Mouse (Mus musculus): ENCODE measurements at regions not wholly inside any gene's neighbourhood (a gene's known extent, or its start where the extent isn't known, plus 50 kb on each side); places are given as distances from the start of the nearest gene placed in this dataset.

DNA sequence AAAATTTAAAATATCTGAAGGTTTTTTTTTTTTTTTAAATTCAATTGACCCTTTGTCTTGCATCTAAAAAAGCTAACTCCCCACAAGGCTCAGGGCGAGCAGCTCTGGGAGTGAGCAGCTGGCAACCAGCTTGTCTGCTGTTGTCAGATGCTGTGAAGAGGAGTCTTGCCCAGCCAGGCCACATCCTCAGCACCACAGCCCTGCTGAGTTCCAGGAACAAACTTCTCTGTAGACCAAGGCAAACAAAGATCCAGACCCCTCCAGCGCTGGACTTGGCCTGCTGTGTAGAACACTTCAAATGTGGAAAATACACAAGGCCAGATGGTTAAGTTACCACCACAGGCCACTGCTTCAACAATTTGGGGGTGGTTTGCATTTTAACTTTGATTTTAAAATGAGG is 192.7 kb downstream of the Thbs2 start:
- H3K36me3 ChIP-seq (replicated peaks), result no peaks in the 10 kb centered on the region
- TF ChIP-seq CTCF (IDR thresholded peaks at IDR 0.05; ENCODE audit: low read depth, low read length) (no peak), TAL1 (conservative IDR thresholded peaks at IDR 0.05; ENCODE audit: low read depth, low read length) (no peak), POLR2AphosphoS5 (IDR thresholded peaks at IDR 0.05; ENCODE audit: insufficient replicate concordance, low read depth, low read length) (no peak), GATA1 (IDR thresholded peaks at IDR 0.05; ENCODE audit: borderline replicate concordance, low read length) (no peak)
- H3K4me1 ChIP-seq (ENCODE audit: insufficient read depth, low read depth, low read length), result no peaks in the 10 kb centered on the region
- no peaks in the 10 kb centered on the region; the same call in 1 of the 2 replicates for H3K27me3 ChIP-seq (ENCODE audit: insufficient read depth, low read length)
- DNase-seq (ENCODE audit: low spot score) (no peak), ATAC-seq (ENCODE audit: extremely low read depth, insufficient number of reproducible peaks, low FRiP score, poor library complexity, severe bottlenecking) (no peak)
- H3K4me3 ChIP-seq (ENCODE audit: low read depth, low read length), result no peak overlapping the region
- no peaks in the 10 kb centered on the region for H3K9me3 ChIP-seq (replicated peaks)

DNA sequence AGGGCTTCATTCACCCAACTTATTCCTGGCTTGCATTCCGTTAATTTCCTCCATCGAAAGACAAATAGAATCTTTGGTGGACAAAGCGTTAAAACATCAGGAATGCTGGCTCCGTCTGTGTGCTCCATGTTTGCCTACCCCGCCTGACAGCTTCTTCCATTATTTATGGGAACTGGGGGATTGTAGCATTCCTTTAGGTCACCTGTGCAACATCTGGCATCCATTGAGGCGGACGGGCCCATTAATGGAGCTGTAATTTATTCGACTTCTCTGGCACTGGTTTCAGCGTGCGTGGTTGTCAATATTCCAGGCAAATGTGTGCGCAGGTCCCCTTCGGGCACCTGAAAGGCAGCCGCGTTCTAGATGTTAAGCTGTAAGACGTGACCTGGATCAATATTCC is 196.9 kb downstream of the Thbs2 start:
- H3K27me3 ChIP-seq (ENCODE audit: insufficient read depth, low read length), result peaks cover 9% of the 10 kb centered on the region
- ATAC-seq (ENCODE audit: extremely low read depth, insufficient number of reproducible peaks, low FRiP score, poor library complexity, severe bottlenecking) (no peak), DNase-seq (ENCODE audit: low spot score) (no peak)
- no peaks in the 10 kb centered on the region for H3K9me3 ChIP-seq (replicated peaks)
- H3K36me3 ChIP-seq (replicated peaks), result no peaks in the 10 kb centered on the region
- H3K4me3 ChIP-seq (ENCODE audit: low read depth, low read length), result no peak overlapping the region
- TF ChIP-seq POLR2AphosphoS5 (IDR thresholded peaks at IDR 0.05; ENCODE audit: insufficient replicate concordance, low read depth, low read length), result no peak
- H3K4me1 ChIP-seq (ENCODE audit: insufficient read depth, low read depth, low read length), result no peaks in the 10 kb centered on the region

- ATAC-seq (ENCODE audit: extremely low read depth, insufficient number of reproducible peaks, low FRiP score, poor library complexity, severe bottlenecking), result no peak
- DNase-seq (ENCODE audit: low spot score), result no peak
- no peak for TF ChIP-seq GATA1 (IDR thresholded peaks at IDR 0.05; ENCODE audit: borderline replicate concordance, low read length)
- no peak for TF ChIP-seq CTCF (IDR thresholded peaks at IDR 0.05; ENCODE audit: low read depth, low read length)
- no peak for TF ChIP-seq POLR2AphosphoS5 (IDR thresholded peaks at IDR 0.05; ENCODE audit: insufficient replicate concordance, low read depth, low read length)
- no peak for TF ChIP-seq GATA2 (IDR thresholded peaks at IDR 0.05; ENCODE audit: borderline replicate concordance, low read depth, low read length)
- peaks cover 12% of the 10 kb centered on the region for H3K27me3 ChIP-seq (ENCODE audit: insufficient read depth, low read length)
- H3K4me1 ChIP-seq (ENCODE audit: insufficient read depth, low read depth, low read length), result no peaks in the 10 kb centered on the region
- no peaks in the 10 kb centered on the region for H3K9me3 ChIP-seq (replicated peaks)
- H3K4me3 ChIP-seq (ENCODE audit: low read depth, low read length), result no peak overlapping the region
- no peaks in the 10 kb centered on the region for H3K36me3 ChIP-seq (replicated peaks)
These were observed 200.2 kb downstream of the Thbs2 start for GRCm38 (mm10) chr17:14493751-14494320.

DNA sequence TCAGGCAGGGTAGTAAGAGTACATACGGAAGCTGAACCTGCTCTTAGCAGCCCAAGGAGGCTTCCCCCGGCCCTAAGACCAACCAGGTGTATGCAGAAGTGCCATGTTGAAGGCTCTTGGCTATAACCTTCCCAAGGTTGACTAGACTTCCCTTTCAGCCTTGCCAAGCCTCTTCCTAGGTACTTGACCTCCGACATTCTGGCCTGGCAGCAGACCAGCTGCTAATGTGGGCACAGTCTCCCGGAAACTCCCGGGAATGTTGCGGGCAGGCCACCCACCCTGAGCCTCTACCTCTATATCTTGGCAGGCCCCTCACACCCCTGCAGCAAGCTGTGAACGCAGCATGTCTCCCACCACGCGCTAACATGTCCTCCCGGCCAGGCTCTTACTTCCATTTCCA is 201.1 kb downstream of the Thbs2 start:
- Histone ChIP-seq H3K27me3 (ENCODE audit: insufficient read depth, low read length) (peaks cover 12% of the 10 kb centered on the region), H3K36me3 (replicated peaks) (no peaks in the 10 kb centered on the region), H3K4me3 (ENCODE audit: low read depth, low read length) (no peak overlapping the region), H3K4me1 (ENCODE audit: insufficient read depth, low read depth, low read length) (no peaks in the 10 kb centered on the region), H3K9me3 (replicated peaks) (no peaks in the 10 kb centered on the region)
- DNase-seq (ENCODE audit: low spot score) (no peak), ATAC-seq (ENCODE audit: extremely low read depth, insufficient number of reproducible peaks, low FRiP score, poor library complexity, severe bottlenecking) (no peak)
- TF ChIP-seq GATA2 (IDR thresholded peaks at IDR 0.05; ENCODE audit: borderline replicate concordance, low read depth, low read length) (no peak), GATA1 (IDR thresholded peaks at IDR 0.05; ENCODE audit: borderline replicate concordance, low read length) (no peak), TAL1 (conservative IDR thresholded peaks at IDR 0.05; ENCODE audit: low read depth, low read length) (no peak), CTCF (IDR thresholded peaks at IDR 0.05; ENCODE audit: low read depth, low read length) (no peak), POLR2AphosphoS5 (IDR thresholded peaks at IDR 0.05; ENCODE audit: insufficient replicate concordance, low read depth, low read length) (no peak)

GRCm38 (mm10) chr17:14481746-14482145 is 202.4 kb downstream of the Smoc2 start:
- TF ChIP-seq POLR2AphosphoS5 (IDR thresholded peaks at IDR 0.05; ENCODE audit: insufficient replicate concordance, low read depth, low read length), result no peak
- TF ChIP-seq GATA1 (IDR thresholded peaks at IDR 0.05; ENCODE audit: borderline replicate concordance, low read length), result no peak
- TF ChIP-seq TAL1 (conservative IDR thresholded peaks at IDR 0.05; ENCODE audit: low read depth, low read length), result no peak
- TF ChIP-seq GATA2 (IDR thresholded peaks at IDR 0.05; ENCODE audit: borderline replicate concordance, low read depth, low read length), result no peak
- no peak overlapping the region for H3K4me3 ChIP-seq (ENCODE audit: low read depth, low read length)
- H3K27me3 ChIP-seq (ENCODE audit: insufficient read depth, low read length), result peaks cover 1% of the 10 kb centered on the region
- DNase-seq (ENCODE audit: low spot score) (no peak), ATAC-seq (ENCODE audit: extremely low read depth, insufficient number of reproducible peaks, low FRiP score, poor library complexity, severe bottlenecking) (no peak)
- no peaks in the 10 kb centered on the region for H3K4me1 ChIP-seq (ENCODE audit: insufficient read depth, low read depth, low read length)
- no peaks in the 10 kb centered on the region for H3K36me3 ChIP-seq (replicated peaks)
- H3K9me3 ChIP-seq (replicated peaks), result no peaks in the 10 kb centered on the region

DNA sequence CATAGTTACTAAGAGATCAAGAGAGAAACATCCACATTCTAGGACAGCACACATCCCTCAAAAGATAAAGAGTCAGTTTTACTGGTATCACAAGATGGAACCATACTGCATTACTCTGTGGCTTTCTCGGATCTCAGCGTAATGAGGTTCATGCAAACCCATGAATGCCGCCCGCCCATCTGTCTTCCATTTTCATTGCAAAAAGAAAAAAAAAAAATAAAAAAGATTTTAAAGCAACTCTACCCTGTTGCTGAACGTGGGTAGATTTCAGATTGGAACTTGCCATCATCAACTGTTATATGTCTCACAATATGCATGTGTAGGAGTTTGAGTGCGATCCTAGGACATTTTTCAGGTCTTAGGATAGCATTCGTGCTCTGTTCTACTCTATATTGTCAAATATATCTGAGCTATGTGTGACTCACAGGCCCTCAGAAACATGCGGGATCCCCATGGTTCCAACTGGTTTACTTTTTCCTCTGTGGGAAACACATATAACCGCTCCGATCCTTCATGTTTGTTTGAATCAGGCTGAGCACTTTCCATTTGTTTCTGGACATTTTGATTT is 199.7 kb downstream of the Smoc2 start:
- DNase-seq (ENCODE audit: low spot score), result no peak
- ATAC-seq (ENCODE audit: extremely low read depth, insufficient number of reproducible peaks, low FRiP score, poor library complexity, severe bottlenecking), result no peak
- TF ChIP-seq CTCF (IDR thresholded peaks at IDR 0.05; ENCODE audit: low read depth, low read length) (no peak), GATA1 (IDR thresholded peaks at IDR 0.05; ENCODE audit: borderline replicate concordance, low read length) (no peak), GATA2 (IDR thresholded peaks at IDR 0.05; ENCODE audit: borderline replicate concordance, low read depth, low read length) (no peak)
- Histone ChIP-seq H3K4me1 (ENCODE audit: insufficient read depth, low read depth, low read length) (no peaks in the 10 kb centered on the region), H3K36me3 (replicated peaks) (no peaks in the 10 kb centered on the region), H3K4me3 (ENCODE audit: low read depth, low read length) (no peak overlapping the region), H3K9me3 (replicated peaks) (no peaks in the 10 kb centered on the region), H3K27me3 (ENCODE audit: insufficient read depth, low read length) (peaks cover 4% of the 10 kb centered on the region)

- Histone ChIP-seq H3K4me1 (ENCODE audit: insufficient read depth, low read depth, low read length) (no peaks in the 10 kb centered on the region), H3K27me3 (ENCODE audit: insufficient read depth, low read length) (peaks cover 4% of the 10 kb centered on the region; the same call in 1 of the 2 replicates), H3K36me3 (replicated peaks) (no peaks in the 10 kb centered on the region), H3K4me3 (ENCODE audit: low read depth, low read length) (no peak overlapping the region), H3K9me3 (replicated peaks) (no peaks in the 10 kb centered on the region)
- TF ChIP-seq CTCF (IDR thresholded peaks at IDR 0.05; ENCODE audit: low read depth, low read length) (no peak), POLR2AphosphoS5 (IDR thresholded peaks at IDR 0.05; ENCODE audit: insufficient replicate concordance, low read depth, low read length) (no peak), TAL1 (conservative IDR thresholded peaks at IDR 0.05; ENCODE audit: low read depth, low read length) (no peak), GATA2 (IDR thresholded peaks at IDR 0.05; ENCODE audit: borderline replicate concordance, low read depth, low read length) (no peak), GATA1 (IDR thresholded peaks at IDR 0.05; ENCODE audit: borderline replicate concordance, low read length) (no peak)
- DNase-seq (ENCODE audit: low spot score), result no peak
- no peak for ATAC-seq (ENCODE audit: extremely low read depth, insufficient number of reproducible peaks, low FRiP score, poor library complexity, severe bottlenecking)
These were observed 197.4 kb downstream of the Smoc2 start for GRCm38 (mm10) chr17:14476707-14477106.
